Mouse (Mus musculus): Measurements from ENCODE around the gene St3gal2.

- TF ChIP-seq POLR2A (IDR thresholded peaks at IDR 0.05; ENCODE audit: borderline replicate concordance, extremely low read depth, low read depth, low read length) (no peak), CTCF (IDR thresholded peaks at IDR 0.05; ENCODE audit: insufficient read depth, low read length) (no peak)
Measured at GRCm38 (mm10) chr8:110919341-110920031, at the start of gene St3gal2.
